Mouse (Mus musculus) retina, postnatal 1 day (tissue): ENCODE data around the gene Smoc2.

Source experiments
- DNase-seq: peaks from one replicate; pipeline ENCODE4 v3.0.0-alpha.2; 2012

Smoc2 gene

DNA sequence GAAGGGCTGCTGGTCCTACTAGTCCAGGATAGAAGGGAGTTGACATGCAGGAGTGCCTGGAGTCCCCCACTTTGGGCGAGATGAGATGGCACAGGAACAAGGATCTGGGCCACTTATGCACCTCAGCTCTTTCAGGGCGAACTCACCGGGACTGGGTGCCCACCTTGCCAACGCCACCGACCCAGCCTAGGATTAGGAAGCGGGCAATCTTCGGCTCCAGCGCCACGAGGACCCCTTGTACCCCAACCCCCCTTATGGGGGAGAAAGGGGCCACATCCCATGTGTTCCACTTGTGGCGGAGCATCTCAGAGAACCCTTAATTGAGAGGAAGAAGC is 627 bp downstream of the Smoc2 start:
- no peak for DNase-seq

DNA sequence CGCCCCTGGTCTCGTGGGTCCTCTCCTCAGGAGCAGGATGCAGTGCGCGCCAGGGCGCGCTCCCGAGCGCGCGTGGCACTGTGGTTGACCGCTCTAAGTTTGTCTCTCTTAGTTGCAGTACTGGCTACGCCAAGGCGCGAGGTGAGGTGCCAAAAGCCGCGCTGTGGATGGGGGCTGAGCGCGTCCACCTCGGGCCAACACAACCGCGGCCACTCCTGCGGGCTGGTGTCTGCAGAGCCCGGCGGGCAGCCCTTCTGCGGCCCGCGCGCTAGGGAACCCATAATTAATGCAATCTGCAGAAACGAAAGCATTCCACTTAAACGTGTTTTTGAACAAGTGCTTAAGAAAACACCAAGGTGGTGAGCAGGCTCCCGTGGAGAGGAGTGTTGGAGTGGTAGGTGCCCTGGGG is 1.1 kb downstream of the Smoc2 start:
- DNase-seq = peak; percentile 6

DNA sequence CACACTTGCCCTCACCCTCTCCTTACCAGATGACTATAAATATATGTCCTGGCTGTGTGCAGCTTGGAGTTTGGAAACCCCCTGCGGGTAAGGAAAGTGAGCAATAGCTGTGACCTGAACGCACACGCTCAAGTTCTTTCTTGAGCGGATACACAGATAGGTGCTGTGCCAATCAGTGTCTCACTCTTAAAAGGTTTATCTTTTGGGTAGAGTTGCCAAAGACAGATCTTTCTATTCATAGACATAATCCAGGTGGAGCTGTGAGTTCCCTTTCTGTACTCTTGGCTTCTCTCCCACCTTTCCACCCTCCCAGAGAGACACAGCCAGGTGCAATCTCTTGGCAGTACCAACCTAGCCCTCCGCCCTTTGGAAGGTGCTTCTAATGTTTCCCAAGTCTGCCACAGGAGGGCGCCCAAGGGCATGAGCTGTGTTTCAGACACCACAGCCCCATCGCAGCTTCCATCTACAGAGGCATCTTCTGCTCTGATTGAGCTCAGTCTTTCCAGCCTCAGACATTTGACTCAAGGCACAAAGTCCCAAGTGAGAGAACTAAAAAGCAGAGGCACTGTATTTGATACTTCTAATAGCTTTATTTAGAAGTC is 8.8 kb downstream of the Smoc2 start:
- peak; percentile 76 for DNase-seq

DNA sequence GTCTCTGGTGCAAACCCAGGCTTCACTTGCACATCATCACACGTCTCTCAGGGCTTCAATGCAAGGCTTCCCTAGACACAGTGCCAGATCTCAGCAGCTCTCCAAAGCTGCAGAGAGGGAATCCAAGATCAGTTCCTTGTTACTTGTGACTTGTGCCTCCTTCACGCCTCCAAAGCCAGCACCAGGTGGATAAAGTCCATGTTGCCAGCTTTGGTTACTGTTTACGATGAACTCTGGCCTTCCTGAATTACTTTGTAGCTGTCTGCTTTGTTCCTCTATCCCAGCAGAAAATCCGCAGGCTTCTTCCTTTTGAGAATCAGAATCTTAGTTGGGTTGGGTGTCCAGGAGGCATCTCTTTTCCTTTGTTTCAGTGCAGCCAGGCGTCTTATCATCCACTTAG is 14.3 kb downstream of the Smoc2 start:
- no peak for DNase-seq

DNA sequence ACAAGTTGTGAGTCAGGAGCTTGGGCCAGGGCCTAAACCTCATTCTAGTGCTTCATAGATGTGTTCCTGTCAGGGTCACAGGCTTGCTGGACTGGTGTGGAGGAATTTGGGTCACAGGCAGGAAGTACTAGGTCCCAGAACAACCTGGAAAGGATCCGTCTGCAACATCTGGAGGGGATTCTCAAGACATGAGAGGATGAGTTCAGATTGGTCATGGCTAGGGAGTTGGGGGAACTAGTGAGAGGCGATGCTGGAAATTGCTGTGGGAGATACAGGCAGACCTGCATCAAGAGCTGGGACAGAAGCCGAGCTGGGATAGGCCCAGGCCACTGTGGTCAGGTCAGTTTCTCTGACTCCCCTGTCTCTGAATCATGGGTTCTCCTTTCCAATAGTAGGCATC is 15.8 kb downstream of the Smoc2 start:
- no peak for DNase-seq

DNA sequence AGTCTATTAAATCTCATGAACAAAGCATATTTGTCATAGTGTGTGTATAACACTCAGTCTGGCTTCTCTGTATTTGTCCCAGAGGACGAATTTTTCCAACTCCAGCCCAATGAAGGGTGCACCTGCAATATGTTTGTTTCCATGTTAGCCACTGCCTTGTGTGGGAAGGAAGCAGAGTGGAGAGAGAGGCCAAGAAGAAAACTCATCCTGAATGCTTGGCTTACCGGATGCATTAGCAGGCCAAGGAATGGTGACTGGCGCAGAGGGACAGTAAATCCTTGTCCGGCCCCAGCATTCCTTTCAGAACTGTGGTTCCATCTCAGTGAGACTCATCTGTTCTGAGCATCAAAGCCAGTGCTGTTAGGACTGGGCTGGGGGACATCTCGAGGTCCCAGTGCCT is 21.1 kb downstream of the Smoc2 start:
- DNase-seq = no peak

DNA sequence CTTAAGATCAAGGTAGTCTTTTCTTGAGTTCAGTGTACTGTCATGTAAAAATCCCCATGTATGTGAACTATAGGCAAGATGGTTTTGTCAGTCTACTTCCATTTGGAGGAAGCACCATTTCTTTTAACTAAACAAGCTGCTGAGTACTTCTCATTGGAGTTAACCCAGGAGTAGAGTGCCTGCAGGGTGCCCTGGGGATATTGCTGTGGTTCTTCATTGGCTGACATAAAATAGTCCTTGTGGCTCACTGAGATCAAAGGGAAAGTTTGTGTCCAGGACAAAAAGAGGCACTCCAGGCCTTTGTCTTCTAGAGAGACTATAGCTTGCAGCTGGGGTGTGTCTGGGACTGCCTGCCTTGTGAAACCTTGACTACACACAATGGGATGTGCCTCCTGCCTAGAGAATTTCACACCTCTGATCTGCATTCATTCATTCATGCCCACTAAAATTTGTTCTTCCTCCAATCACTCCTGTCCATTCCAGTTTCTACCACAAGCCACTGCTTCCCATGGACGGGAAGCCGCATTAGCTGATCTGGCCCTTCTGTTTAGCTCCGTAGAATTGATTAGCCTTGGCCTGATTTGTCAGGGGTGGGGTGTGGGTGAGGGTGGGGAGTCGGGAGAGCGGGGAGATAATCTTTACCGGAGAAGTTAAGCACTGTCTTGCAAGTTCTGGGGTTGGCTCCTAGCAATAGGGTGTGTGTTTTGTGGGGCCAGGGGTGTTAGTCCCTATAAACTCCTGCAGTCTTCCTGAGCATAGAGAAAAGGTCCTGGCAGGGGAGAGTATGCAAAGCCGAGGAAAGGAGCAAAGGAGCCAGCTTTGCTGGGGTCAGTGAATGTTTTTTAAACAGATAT is 22.4 kb downstream of the Smoc2 start:
- peak; percentile 7 for DNase-seq

DNA sequence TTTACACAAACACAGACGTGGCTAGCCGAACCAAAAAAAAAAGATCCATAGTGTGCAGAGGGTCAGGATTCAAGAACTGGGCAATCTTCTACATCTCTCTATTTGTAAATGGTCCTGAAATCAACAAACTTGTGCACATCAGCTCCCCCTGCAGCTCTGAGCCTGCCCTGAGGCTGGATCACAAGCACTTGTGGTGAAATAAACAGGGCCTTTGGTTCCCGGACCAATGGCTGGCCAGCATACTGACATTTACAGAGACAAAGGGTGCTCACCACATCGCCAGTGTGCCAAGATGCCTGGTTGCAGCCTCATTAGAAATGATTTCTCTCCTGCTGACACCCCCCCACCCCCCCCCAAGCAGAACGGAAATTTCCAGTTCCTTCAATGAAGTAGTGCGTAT is 23.1 kb downstream of the Smoc2 start:
- peak; percentile 11 for DNase-seq

DNA sequence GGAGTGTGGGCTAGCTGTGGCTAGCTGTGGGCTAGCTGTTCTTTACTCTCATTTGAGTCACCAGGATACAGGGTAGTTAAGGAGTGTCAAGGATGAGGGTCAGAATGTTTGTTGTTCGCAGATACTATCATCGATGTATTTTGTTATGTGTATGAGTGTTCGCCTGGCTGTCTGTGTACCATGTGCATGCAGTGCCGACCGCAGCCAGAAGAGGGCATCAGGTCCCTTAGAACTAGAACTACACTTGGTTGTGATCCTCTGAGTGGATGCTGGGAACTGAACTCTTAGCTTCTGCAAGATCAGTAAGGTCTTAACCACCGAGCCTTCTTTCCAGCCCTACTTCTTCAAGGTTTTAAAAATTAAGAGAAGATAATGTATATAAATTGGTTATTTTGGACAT is 24.4 kb downstream of the Smoc2 start:
- DNase-seq = no peak

DNA sequence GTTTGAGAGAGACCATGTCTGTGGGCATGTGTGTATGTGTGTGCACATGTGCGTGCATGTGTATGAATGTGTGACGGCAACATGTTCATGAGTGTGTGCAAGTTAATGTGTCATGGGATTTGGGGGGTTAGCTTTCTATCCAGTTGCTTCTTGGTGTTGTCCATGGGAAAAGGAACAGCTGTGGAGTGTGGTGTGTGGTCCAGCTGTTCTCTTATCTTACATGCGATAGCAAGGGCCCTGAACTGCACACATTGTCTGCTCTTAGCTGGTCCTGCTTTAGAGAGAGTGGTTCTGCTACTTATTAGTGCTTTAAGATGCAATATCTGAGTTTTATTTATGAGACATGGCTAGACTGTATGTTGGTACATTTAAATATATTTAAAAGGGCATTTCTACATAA is 30.6 kb downstream of the Smoc2 start:
- no peak for DNase-seq

DNA sequence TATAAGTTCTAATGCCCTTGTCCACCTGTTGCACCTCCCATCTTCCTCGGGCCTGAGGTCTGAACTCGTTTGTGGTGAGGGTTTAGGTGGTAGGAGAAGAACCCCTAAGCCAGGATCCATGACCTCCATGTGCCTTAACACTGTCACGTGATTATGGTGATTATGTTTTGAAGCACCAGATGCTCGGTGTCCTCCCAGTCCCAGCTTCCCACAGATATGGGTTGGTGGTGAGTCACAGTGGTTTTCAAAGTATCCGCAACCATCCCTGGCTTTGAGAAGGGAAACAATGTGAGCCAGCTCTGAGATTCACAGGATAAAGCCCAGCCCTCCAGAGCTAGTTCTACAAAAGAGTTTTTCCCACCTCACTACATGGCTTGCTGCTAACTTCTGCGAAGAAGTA is 33.1 kb downstream of the Smoc2 start:
- no peak for DNase-seq

DNA sequence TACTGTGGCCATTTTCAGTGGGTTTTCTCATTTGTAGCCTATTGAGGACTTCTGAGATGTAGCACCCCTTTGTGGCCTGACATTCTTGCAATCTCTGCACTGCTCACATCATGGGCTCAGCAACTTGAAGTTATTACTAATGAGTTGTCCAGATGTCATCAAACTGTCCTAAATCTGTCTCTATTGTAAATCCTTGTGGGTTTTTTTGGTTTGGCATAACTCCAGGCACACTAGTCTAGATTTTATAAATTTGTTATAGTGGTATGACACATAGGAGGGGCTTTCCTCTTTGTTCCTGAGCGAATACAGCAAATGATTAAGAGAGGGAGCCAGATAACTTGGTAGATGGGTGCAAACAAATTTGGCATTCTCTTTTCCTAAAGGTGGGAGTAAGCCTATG is 35.0 kb downstream of the Smoc2 start:
- DNase-seq = no peak

DNA sequence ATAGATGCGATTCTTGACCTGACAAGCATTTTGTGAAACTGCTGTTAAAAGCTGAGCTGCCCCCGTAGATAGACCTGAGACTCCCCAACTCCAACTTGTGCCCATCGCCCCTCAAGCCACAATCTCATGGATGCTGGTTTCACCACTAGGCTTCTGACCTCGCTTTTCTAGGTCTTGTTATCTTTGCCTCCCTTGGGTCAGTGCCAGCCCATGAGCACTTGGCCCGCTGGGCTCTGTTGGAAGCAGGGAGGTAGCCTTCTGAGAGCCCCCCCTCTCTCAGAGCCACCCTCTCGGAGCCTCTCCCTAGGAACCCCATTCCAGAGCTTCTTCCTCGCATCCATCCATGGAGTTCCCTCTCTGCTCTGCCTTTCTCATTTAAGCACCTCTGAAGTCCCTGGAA is 37.2 kb downstream of the Smoc2 start:
- DNase-seq = no peak

DNA sequence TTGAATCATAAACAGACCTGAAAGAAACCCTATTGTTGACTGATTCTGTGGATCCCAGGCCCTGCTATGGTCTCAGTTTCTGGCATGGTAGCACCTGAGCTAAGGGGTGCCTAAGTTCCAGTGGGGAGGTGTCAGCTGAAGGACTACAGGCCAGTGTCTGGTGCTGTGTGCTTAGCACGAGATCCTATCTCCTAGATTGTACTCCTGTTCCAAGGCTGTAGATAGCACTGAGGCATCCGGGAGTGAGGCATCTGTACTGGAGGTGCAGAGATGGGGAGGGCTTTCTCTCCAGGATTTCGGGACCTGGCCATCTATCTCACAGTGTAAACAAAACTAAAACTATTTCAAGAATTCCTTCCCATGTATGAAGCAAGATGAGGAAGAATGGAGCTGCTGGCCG is 38.1 kb downstream of the Smoc2 start:
- no peak for DNase-seq

DNA sequence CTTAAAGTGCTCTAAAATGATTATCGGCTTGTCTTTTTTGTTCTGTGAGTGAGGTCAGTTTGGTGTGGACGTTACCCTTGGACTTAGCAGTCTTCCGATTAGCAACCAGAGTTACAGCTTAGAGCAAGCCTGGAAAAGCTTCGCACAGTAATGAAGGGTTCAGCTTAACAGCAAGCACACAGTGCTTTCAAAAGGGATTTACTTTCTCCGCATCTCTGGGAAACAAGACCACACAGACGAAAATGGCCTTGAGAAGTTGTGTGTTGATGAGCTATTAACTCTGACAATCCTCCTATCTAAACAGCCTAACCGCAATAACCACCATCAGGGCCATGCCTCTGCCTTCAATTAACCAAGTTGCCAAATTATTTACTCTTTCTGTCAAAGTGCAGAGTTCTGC is 46.9 kb downstream of the Smoc2 start:
- DNase-seq = peak; percentile 63

DNA sequence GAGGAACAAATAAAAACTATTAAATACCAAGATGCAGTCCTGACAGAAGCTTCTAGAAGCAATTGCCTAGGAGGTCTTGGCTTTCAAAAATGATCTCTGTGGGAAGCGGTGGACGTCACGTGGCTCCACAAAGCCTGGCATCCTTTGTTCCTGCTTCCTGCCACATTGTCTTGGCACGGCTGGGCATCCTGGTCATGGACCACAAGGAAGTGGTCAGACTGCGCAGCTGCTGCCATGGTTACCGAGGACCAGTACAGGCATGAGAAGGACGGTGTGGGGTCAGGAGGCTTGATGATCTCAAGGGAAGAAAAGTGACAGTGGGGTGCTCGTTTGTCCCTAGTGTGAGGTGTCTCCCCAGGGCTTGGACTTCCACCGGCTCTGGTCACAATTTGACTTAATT is 48.7 kb downstream of the Smoc2 start:
- DNase-seq = no peak

DNA sequence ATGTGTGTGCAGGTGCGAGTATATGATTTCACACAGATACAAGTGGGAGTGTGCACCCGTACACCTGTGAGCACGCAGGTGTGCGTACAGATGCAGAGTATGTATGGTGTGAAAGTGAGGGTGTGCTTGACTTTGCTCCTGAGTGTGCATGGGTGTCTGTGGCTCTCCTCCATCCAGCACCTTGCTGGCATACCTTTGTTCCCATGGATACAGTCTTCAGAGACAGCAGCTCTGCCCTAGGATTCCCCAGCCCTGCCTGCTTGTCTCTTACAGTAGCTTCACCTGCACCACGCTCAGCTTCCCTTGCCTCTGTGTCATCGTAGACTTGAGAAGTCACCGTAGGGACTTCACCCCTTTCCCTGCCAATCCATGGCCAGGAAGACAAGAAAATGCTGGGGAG is 51.2 kb downstream of the Smoc2 start:
- DNase-seq = no peak

DNA sequence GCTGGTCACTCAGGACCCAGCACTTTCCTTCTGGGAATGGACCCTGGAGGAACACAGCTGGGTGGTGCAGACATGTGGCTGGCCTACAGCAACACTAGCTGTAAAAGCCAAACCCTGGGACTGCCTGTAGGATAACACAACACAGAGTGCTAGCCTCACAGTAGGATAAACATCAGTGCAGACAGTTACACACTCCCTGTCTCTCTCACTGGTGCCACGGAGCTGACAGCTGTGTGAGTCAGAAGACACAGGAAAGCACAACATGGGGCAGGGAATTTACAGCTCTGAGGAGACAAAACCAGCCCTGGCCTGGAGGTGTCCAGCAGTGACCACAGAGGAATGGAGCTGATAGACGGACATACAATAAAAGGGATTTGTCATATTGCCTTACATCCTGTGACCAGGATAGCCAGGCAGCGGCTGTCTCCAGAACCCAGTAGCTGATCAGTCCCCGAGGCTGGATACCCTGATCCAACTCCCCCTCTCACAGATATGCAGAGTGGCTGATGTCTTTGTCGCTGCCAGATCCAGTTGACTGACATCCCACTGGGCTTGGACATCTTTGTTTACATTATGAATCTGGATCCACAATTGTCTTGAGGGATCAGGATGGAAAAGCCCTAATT is 60.7 kb downstream of the Smoc2 start:
- peak; percentile 28 for DNase-seq

DNA sequence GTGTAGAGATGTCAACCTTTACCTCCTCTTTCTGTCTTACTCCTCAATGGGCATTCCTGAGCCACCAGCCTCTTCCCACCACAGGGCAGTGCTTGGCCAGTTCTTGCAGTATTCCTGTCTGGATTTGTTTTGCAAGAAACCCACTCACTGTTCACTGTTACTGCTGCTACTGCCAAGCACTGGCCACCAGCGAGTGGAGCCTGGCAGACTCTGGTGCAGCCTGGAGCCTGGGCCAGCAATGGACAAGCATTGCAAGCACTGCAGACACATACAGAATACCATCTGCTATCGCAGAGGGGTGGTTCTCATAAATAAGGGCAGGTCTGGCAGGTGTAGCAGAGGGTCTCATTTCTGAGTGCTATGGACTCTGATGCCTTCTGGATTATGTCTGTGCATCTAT is 61.4 kb downstream of the Smoc2 start:
- DNase-seq = no peak

DNA sequence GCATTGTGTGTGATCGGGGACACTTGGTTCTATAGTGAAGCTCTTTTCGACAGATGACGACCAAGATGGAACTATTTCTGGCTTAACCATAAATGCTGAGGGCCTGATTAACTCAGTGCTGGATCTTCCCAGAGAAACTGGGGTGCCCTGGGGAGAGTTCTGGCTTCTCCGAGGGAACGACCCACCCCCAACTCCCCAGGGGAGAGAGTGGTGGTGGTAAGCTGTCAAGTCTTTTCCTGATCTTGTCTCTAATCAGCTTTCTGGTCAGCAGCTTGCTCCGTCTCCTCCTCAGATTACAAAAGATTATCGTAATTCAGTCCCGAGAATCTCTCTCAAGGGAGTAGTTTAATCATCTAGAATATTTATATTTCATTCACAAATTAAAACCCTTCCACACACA is 63.2 kb downstream of the Smoc2 start:
- DNase-seq = peak; percentile 53

DNA sequence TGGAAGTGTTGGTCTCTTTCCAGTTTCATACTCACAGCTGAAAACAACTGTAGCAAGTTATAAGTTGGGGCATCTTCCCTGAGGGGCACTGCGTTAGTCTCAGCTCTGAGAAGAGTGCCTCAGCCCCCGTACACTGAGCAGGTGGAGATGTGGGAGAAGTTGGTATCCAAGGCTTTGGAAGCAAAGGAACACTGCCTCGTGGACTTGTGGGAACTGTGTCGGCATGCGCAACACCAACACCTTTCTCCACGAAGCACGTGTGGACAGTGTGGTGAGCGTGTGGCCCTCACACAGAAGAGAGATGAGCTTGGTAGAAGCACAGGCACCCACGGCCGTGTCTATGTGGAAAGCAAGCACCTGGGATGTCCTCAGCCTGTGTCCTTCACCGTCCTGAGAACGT is 64.1 kb downstream of the Smoc2 start:
- no peak for DNase-seq

DNA sequence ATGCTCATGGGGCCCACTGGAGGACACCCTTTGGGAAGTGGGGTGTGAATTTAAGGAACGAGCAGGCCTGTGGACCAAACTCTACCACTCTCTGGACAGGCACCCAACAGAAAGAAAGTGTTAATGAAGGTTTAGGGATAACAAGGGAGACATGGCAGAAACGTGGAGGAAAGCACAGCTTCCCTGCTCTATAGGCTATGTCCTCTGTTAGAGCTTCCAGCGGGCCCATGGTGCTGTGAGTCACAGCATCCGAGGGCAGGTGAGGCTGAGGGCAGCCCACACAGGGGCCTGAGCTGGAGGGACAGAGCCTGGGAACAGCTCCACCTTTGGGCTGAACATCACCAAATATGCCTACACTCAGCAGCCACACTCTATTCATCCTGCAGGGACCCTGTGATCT is 66.2 kb downstream of the Smoc2 start:
- DNase-seq = no peak

DNA sequence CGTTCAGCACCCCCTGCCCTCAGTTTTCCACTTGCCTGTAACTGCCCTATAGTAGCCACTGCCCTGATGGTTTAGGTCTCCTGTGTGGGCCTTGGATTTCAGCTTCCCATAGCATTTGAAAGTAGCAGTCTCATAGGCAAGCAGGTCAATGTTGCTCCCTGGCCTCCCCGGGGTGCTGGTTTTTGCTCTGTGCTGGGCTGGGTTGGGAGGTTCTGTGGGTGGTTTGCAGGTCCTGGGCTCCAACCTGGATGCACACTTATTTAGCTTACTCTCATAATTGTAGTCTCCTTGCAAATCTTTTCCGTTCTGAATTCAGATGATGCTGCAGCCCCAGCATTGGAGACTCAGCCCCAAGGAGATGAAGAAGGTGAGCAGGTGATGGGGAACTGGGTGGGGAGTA is 67.6 kb downstream of the Smoc2 start:
- no peak for DNase-seq

DNA sequence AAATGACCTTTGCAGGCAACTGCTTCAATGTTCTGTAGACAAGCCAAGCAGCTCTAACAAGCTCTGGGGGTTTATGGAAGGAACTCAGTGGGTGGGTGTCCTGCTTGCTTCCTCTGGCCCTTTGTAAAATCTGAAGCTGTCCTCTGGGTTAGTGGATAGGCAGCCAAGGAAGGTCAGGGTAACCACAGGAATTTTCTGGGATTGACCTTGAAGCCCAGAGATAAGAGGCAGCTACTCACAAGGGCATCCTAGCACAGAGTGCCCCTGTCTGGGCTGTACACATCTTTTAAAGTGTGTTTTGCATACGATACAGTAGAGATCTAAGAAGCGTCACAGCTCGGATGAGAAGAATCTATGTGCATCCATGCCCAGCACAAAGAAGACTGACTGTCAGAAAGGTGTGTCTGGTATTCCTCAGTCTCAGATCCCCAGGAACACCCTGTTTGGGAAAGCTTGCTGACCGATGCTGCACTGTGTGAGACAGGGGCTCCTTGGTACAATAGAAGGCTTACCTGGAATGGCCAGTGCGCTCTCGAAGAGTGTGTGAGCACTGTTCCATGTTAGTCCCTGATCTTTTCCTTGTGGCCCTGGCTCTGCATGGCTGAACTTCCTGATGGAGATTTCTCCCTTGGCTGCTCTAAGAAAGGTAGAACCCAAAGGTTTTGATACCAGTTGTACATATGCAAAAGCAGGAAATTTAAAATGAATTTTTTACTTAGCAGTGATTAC is 69.9 kb downstream of the Smoc2 start:
- DNase-seq = no peak
